Mouse (Mus musculus): ENCODE measurements at regions not wholly inside any gene's neighbourhood (a gene's known extent, or its start where the extent isn't known, plus 50 kb on each side); places are given as distances from the start of the nearest gene placed in this dataset.

- no peak for DNase-seq (ENCODE audit: low spot score)
These were observed 932.7 kb downstream of the Galc start for GRCm38 (mm10) chr12:97326582-97326981.

- DNase-seq (ENCODE audit: low spot score), result no peak
These were observed 946.8 kb downstream of the Galc start for GRCm38 (mm10) chr12:97312282-97313040.

- no peak for DNase-seq (ENCODE audit: low spot score)
These were observed 980.5 kb downstream of the Galc start for GRCm38 (mm10) chr12:97278792-97279191.

- DNase-seq (ENCODE audit: low spot score), result peak; percentile 56
These were observed 980.9 kb downstream of the Galc start for GRCm38 (mm10) chr12:97278331-97278730.

All from embryo, embryonic 10 days (tissue).